Mouse (Mus musculus) forebrain, embryonic 16.5 days (tissue): Measurements from ENCODE around the gene Pbrm1. TPM values are rescaled to one million over a fixed set of nuclear protein-coding genes. Genes with fewer than 3 reads are reported as not detected.

ENCODE experiments used
- ATAC-seq: fragments of 200-750 bp; cut with Nextera tagmentation; 2 replicates; pipeline ENCODE4 v1.8.0; 2017; ENCODE audit warnings: mild to moderate bottlenecking, moderate library complexity
- H3K27ac ChIP-seq: fragments of 300-500 bp; sonication (generic); 2 replicates; pipeline ENCODE4 v1.5.1; 2014; ENCODE audit warnings: low read length, control low read depth
- H3K27me3 ChIP-seq: fragments of 300-500 bp; sonication (generic); replicated peaks from 2 replicates; pipeline ENCODE4 v1.6.1; 2014; ENCODE audit warnings: low read length; ENCODE audit not compliant: control insufficient read depth, insufficient read depth
- H3K36me3 ChIP-seq: fragments of 300-500 bp; sonication (generic); 2 replicates; pipeline ENCODE4 v1.6.1; 2014; ENCODE audit not compliant: control insufficient read depth, insufficient read depth
- H3K4me1 ChIP-seq: fragments of 300-500 bp; sonication (generic); replicated peaks from 2 replicates; pipeline ENCODE4 v1.6.1; 2014; ENCODE audit warnings: low read length; ENCODE audit not compliant: control insufficient read depth, insufficient read depth
- H3K4me2 ChIP-seq: fragments of 300-500 bp; sonication (generic); 2 replicates; pipeline ENCODE4 v1.6.1; 2014; ENCODE audit warnings: mild to moderate bottlenecking, low read length, control low read depth
- H3K4me3 ChIP-seq: fragments of 300-500 bp; sonication (generic); replicated peaks from 2 replicates; pipeline ENCODE4 v1.5.1; 2014; ENCODE audit warnings: mild to moderate bottlenecking, low read length, control low read depth
- H3K9ac ChIP-seq: fragments of 300-500 bp; sonication (generic); replicated peaks from 2 replicates; pipeline ENCODE4 v1.6.1; 2014; ENCODE audit warnings: low read depth, low read length, control low read depth
- H3K9me3 ChIP-seq: fragments of 300-500 bp; sonication (generic); 2 replicates; pipeline ENCODE4 v1.6.1; 2016; ENCODE audit warnings: low read length; ENCODE audit not compliant: control insufficient read depth
- WGBS: fragments of 180-500 bp; shearing (Covaris S2); extraction: QIAGEN DNeasy Blood & Tissue Kit; methylation state at CpG from one replicate; pipeline ENCODE4 v1.1.7; 2014; 5-methylcytosine and 5-hydroxymethylcytosine counted together
- polyA plus RNA-seq: library from polyadenylated mRNA; unstranded; fragments of >200 nt; fragmentation: Nextera tagmentation; extraction: Ambion mirVana; gene quantifications from 2 replicates; pipeline ENCODE4 v1.2.1, GENCODE M21; 2015

Pbrm1 gene
- polyA plus RNA-seq, 1 experiment from 2014 or later: 154 TPM

DNA sequence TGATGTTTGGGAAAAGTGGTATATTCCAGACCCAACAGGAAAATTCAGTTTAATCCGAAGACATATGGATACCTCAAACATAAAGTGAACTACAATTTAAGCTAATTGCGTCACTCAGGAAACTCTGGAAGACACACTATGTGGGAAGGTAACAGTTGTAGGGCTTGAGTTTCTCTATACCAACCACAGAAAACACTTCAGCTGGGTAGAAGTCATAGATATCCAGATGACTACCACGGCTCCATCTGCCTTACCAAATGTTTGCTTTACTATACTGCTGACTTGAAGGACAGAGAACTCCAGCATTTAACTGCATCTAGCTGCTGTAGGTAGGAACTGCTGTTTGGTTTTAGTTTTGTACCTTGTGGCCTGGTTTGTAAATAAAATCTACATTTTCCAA is 7.3 kb upstream of the Pbrm1 start:
- no peak overlapping the region for H3K27ac ChIP-seq
- WGBS: 99% methylated on average over 3 of the region's 3 CpGs
- no peak overlapping the region for H3K9ac ChIP-seq
- no peaks in the 10 kb centered on the region for H3K4me1 ChIP-seq
- H3K36me3 ChIP-seq: peaks cover 57% of the 10 kb centered on the region
- no peaks in the 10 kb centered on the region for H3K27me3 ChIP-seq
- no peak for ATAC-seq
- no peak overlapping the region for H3K4me2 ChIP-seq
- H3K9me3 ChIP-seq: no peaks in the 10 kb centered on the region
- H3K4me3 ChIP-seq: no peak overlapping the region

DNA sequence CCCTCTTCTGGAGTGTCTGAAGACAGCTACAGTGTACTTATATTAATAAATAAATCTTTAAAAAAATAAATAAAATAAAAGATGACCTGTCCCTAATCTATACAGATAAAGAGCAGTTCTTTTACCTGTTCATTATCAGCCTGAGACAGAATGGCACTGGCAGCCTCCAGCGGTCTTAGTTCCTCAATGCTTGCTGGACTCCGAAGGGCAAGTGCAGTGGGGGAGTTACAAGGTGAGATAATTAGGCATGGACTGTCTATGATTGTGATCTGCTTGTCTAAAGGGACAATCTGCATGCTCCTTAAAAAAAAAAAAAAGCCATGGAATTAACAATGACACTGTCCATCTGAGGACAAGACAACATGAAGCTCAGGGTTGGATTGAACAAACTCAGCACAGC is 5.0 kb upstream of the Pbrm1 start:
- Histone ChIP-seq H3K36me3 (peaks cover 55% of the 10 kb centered on the region), H3K4me1 (peaks cover 7% of the 10 kb centered on the region), H3K4me2 (no peak overlapping the region), H3K9me3 (no peaks in the 10 kb centered on the region), H3K4me3 (no peak overlapping the region), H3K27ac (no peak overlapping the region), H3K27me3 (no peaks in the 10 kb centered on the region), H3K9ac (no peak overlapping the region)
- WGBS: 95% methylated on average over 2 of the region's 2 CpGs
- no peak for ATAC-seq

DNA sequence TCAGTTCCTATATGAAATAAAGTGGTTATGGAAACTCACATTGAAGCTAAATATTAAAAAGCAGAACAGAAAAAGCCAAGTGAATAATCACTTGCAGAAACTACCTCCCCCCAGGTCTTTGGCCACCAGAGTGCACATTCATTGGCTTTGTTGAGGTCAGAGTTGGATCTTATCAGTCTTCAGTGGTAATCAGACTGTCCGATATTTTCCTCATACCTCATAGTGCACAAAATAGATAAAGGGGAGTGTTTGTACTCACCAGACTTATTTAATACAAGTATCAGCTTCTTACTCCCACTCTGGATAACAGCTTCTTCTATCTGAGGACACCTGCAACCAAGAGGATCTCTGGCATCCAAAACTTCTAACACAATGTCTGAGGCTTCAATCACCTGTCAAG is 2.9 kb upstream of the Pbrm1 start:
- Histone ChIP-seq H3K4me2 (no peak overlapping the region), H3K9ac (no peak overlapping the region), H3K27ac (no peak overlapping the region), H3K36me3 (peaks cover 45% of the 10 kb centered on the region), H3K4me3 (no peak overlapping the region), H3K9me3 (no peaks in the 10 kb centered on the region), H3K27me3 (no peaks in the 10 kb centered on the region), H3K4me1 (peaks cover 16% of the 10 kb centered on the region)
- WGBS: 88% methylated on average over 1 of the region's 1 CpGs
- ATAC-seq: no peak

DNA sequence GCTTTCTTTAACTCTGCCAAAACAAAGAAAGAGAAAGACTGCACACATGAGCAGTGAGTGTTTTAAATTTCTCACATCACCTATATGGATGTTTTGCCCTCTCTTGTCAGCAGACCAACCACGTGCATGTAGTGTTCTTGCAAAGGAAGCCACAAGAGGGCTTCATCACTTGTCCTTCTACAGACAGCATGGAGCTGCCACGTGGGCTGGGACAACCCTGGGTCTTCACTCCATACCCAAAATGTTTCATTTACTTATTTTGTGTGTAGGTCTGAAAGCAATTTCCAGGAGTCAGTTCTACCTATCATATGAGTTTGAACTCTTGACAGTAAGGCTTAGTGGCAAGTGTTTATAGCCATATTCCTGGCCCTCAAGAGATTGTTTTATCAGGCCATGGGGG is 1.1 kb upstream of the Pbrm1 start:
- peaks cover 31% of the 10 kb centered on the region for H3K36me3 ChIP-seq
- no peak for ATAC-seq
- WGBS: 0% methylated on average over 2 of the region's 2 CpGs

DNA sequence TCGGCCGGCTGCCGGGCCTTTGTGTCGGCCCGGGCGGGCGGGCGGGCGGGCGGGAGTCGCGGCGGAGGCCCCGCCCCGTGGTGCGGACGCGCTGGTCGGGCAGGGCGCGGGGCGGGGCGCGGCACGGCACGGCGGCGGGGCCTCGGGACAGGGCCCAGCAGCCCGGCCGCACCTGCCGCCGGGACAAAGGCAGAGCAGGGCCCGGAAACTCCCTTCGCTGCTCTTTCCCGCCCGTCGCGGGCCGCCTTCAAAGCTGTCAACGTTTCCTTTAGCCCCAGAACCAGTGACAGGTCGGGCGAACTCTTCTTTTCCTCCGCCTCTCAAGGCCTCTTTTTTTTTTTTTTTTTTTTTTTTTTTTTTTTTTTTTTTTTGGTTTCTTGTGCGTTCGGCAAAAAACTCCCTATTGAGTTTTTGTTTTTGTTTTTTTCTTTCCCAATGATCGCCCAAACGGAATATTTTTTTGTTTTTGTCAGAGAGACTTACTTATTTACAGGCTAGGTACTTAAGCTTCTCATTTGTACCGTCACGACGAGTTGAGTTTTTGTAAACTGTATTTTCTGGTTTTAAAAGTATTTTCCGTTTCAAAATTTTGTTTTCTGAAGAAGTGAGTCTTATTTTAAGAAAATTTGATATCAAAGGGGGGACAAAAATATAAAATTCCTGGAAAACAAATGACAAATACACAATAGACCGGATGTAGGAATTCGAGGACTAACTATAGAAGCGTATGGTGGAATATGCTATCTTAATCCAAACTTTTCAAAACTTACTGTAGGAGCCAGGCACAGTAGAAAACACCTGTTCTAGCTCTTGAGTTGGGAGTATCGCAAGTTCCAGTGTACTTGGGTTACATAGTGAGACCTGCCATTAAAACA is 630 bp downstream of the Pbrm1 start:
- H3K9ac ChIP-seq: peak overlapping the region; percentile 94
- H3K9me3 ChIP-seq: no peaks in the 10 kb centered on the region
- H3K4me3 ChIP-seq: peak overlapping the region; percentile 79
- WGBS: 3% methylated on average over 39 of the region's 56 CpGs
- H3K27me3 ChIP-seq: no peaks in the 10 kb centered on the region
- H3K4me2 ChIP-seq: peak overlapping the region; percentile 63
- peaks cover 26% of the 10 kb centered on the region for H3K4me1 ChIP-seq
- H3K27ac ChIP-seq: peak overlapping the region; percentile 99
- peak; percentile 93 for ATAC-seq
- H3K36me3 ChIP-seq: peaks cover 24% of the 10 kb centered on the region

More for the DNA sequence above, 1.1 kb upstream of the Pbrm1 start:
- Histone ChIP-seq H3K4me1 (peaks cover 24% of the 10 kb centered on the region), H3K9ac (peak overlapping the region; percentile 94; the same call in 1 of the 2 replicates), H3K4me3 (peak overlapping the region; percentile 79), H3K27me3 (no peaks in the 10 kb centered on the region), H3K9me3 (no peaks in the 10 kb centered on the region), H3K27ac (no peak overlapping the region), H3K4me2 (peak overlapping the region; percentile 62)

DNA sequence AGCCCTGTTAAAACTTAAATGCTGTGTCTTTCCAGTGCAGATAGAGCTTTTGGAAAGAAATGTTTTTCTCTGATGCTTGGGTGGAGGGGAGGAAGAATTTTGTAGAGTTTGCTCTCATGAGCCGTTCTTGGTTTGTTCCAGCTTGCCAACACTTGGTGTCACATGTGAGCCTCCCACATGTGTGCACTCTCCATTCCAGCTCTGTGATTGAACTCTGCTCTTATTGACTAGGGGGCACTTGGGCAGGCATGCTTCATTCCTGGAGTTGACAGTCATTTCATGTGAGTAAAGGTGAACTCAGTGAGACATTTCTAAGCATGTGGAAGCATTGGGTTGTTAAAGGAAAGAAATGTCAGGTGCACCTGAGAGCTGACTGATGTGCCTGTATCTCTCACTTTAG is 3.6 kb downstream of the Pbrm1 start:
- peaks cover 28% of the 10 kb centered on the region for H3K36me3 ChIP-seq
- ATAC-seq: no peak
- 35% methylated on average over 1 of the region's 1 CpGs for WGBS

DNA sequence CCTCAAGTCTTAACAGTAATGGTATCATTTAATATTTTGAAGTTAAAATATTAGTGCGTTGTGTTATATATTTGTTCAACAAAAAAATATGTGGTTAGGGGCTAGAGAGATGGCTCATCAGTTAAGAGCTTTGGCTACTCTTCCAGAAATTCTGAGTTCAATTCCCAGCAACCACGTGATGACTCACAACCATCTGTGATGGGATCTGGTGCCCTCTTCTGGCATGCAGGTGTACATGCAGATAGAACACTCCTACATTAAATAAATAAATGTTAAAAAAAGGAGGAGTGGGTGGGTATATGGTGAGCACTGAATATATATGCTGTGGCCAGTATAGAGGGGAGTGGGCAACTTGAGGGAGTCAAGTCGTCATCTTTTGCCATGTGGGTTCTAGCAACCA is 6.8 kb downstream of the Pbrm1 start:
- Histone ChIP-seq H3K4me1 (peaks cover 9% of the 10 kb centered on the region), H3K4me3 (no peak overlapping the region), H3K27me3 (no peaks in the 10 kb centered on the region), H3K9ac (no peak overlapping the region), H3K27ac (no peak overlapping the region), H3K4me2 (no peak overlapping the region), H3K36me3 (peaks cover 43% of the 10 kb centered on the region), H3K9me3 (no peaks in the 10 kb centered on the region)
- ATAC-seq: no peak
- WGBS: 72% methylated on average over 3 of the region's 3 CpGs

More for the DNA sequence above, 3.6 kb downstream of the Pbrm1 start:
- Histone ChIP-seq H3K4me1 (peaks cover 24% of the 10 kb centered on the region), H3K4me3 (no peak overlapping the region), H3K4me2 (no peak overlapping the region), H3K27ac (no peak overlapping the region), H3K9me3 (no peaks in the 10 kb centered on the region), H3K27me3 (no peaks in the 10 kb centered on the region), H3K9ac (no peak overlapping the region)

DNA sequence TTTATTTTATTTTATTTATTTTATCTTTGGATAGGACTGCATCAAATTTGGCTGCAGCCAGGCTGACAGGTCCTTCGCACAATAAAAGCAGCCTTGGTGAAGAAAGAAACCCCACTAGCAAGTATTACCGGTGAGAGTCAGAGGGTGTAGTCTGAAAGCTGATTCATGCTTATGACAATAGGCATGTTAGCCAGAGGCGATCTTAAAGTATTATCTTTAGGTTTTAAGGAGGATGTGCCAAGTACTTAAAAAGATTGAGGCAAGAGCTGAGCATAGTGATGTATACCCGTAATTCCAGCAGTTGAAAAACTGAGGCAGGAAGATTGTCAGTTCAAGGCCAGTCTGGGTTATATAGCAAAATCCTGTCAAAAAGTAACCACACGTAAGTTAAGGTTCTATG is 26.4 kb downstream of the Pbrm1 start:
- H3K27ac ChIP-seq: no peak overlapping the region
- H3K4me2 ChIP-seq: no peak overlapping the region
- ATAC-seq: no peak
- H3K9me3 ChIP-seq: no peaks in the 10 kb centered on the region
- H3K9ac ChIP-seq: no peak overlapping the region
- WGBS: 94% methylated on average over 5 of the region's 5 CpGs
- H3K4me3 ChIP-seq: no peak overlapping the region
- H3K36me3 ChIP-seq: peaks cover 39% of the 10 kb centered on the region
- no peaks in the 10 kb centered on the region for H3K27me3 ChIP-seq
- no peaks in the 10 kb centered on the region for H3K4me1 ChIP-seq

DNA sequence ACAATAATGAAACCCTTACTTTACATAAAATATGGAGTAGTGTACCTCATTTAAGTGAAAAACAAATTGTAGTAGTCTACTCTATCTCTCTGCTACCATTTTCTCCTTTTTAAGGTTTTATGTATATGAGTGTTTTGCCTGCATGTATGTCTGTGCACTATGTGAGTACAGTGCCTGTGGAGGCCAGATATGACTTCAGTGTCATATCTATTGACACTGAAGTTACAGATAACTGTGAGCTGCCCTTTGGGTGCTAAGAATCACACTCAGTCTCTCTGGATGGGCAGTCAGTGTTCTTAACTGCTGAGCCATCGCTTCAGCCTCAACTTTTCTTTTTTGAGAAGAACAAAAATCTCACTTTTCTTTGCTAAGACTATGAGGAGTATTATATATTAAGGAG is 26.9 kb downstream of the Pbrm1 start:
- peaks cover 44% of the 10 kb centered on the region for H3K36me3 ChIP-seq
- H3K9ac ChIP-seq: no peak overlapping the region
- no peak overlapping the region for H3K4me2 ChIP-seq
- H3K27ac ChIP-seq: no peak overlapping the region
- no peaks in the 10 kb centered on the region for H3K27me3 ChIP-seq
- ATAC-seq: no peak
- H3K4me1 ChIP-seq: no peaks in the 10 kb centered on the region
- no peak overlapping the region for H3K4me3 ChIP-seq
- no peaks in the 10 kb centered on the region for H3K9me3 ChIP-seq
- 100% methylated on average over 1 of the region's 1 CpGs for WGBS
